Mouse (Mus musculus): Measurements from ENCODE around the gene Spns3.

DNA sequence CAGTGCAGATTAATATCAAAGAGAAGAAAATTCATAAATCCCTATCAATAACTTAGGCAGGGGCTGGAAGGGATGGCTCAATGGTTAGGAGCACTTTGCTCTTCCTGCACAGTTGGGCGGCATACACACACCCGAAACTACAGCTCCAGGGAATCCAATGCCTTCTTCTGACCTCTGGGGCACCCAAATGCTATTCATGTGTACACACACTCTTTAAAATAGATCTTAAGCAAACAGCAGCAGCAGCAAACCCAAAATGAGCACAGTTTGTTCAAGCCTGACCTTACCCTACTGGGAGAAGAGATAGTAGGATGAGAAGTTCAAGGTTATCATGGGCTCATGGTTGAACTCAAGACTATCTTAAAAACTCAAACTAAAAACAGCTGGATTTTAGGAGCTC lies 32.8 kb upstream of the Spns3 start:
- no peak for TF ChIP-seq CTCF (IDR thresholded peaks at IDR 0.05; ENCODE audit: low read depth)
- TF ChIP-seq EP300 (IDR thresholded peaks at IDR 0.05; ENCODE audit: low read depth), result 0 out of 2 replicates have a peak, but pooled peaks have one; percentile 23
